Mouse (Mus musculus) thymus, adult 2 months (tissue): ENCODE results near the gene Lmtk2. TPM values are rescaled to one million over a fixed set of nuclear protein-coding genes. Genes with fewer than 3 reads are reported as not detected.
A peak's percentile ranks its signal among the peaks of the same experiment; 100 is the strongest.

Experiments
- DNase-seq: peaks from one replicate; pipeline ENCODE4 v3.0.0; 2021
- H3K27ac ChIP-seq: fragments of 200-500 bp; 2 replicates; pipeline ENCODE4 v1.5.1; 2012; ENCODE audit warnings: low read length, control low read depth; ENCODE audit not compliant: control insufficient read depth, insufficient read depth
- H3K27me3 ChIP-seq: fragments of 200-500 bp; 2 replicates; pipeline ENCODE4 v1.6.1; 2012; ENCODE audit warnings: mild to moderate bottlenecking, low read length, moderate library complexity, mixed read lengths; ENCODE audit not compliant: control insufficient read depth, insufficient read depth
- H3K36me3 ChIP-seq: fragments of 200-500 bp; 2 replicates; pipeline ENCODE4 v1.6.1; 2012; ENCODE audit warnings: mild to moderate bottlenecking, low read length, moderate library complexity; ENCODE audit not compliant: control insufficient read depth, insufficient read depth
- H3K4me1 ChIP-seq: fragments of 200-500 bp; replicated peaks from 2 replicates; pipeline ENCODE4 v1.6.1; 2012; ENCODE audit warnings: low read length; ENCODE audit not compliant: control insufficient read depth, insufficient read depth
- H3K4me3 ChIP-seq: fragments of 200-500 bp; 2 replicates; pipeline ENCODE4 v1.5.1; 2012; ENCODE audit warnings: mild to moderate bottlenecking, low read length, control low read depth, moderate library complexity; ENCODE audit not compliant: control insufficient read depth, insufficient read depth
- CTCF ChIP-seq: fragments of 200-500 bp; IDR thresholded peaks from 2 replicates; pipeline ENCODE4 v1.5.1; 2012; ENCODE audit warnings: mild to moderate bottlenecking, control low read depth, low read length, moderate library complexity, borderline replicate concordance; ENCODE audit not compliant: control insufficient read depth, poor library complexity, insufficient read depth; ENCODE audit errors: extremely low read depth
- POLR2A ChIP-seq: fragments of 200-500 bp; IDR thresholded peaks from 2 replicates; pipeline ENCODE4 v1.6.1; 2012; ENCODE audit warnings: mild to moderate bottlenecking, low read length, control low read depth, moderate library complexity; ENCODE audit not compliant: control insufficient read depth, poor library complexity, insufficient read depth; ENCODE audit errors: extremely low read depth
- WGBS: fragments of 180-500 bp; shearing (Covaris S2); methylation state at CpG from one replicate; pipeline ENCODE4 v1.1.7; 2018; 5-methylcytosine and 5-hydroxymethylcytosine counted together
- polyA plus RNA-seq: library from polyadenylated mRNA; depleted of rRNA; stranded (reverse); fragments of >200 nt; gene quantifications from 2 replicates; pipeline ENCODE4 v1.2.3, GENCODE M21; 2012

Lmtk2 gene
- polyA plus RNA-seq, 1 experiment: 13.3 TPM

GRCm38 (mm10) chr5:144114970-144115627, 14.9 kb downstream of the Lmtk2 start:
- DNase-seq: no peak
- TF ChIP-seq CTCF: no peak
- TF ChIP-seq POLR2A: no peak
- Histone ChIP-seq H3K27me3 (no peaks in the 10 kb centered on the region), H3K36me3 (no peaks in the 10 kb centered on the region), H3K4me3 (no peak overlapping the region), H3K27ac (no peak overlapping the region), H3K4me1 (no peaks in the 10 kb centered on the region)
- 70% methylated on average over 5 of the region's 5 CpGs for WGBS

GRCm38 (mm10) chr5:144115628-144115977, 15.4 kb downstream of the Lmtk2 start:
- Histone ChIP-seq H3K36me3 (no peaks in the 10 kb centered on the region), H3K27ac (no peak overlapping the region), H3K4me1 (no peaks in the 10 kb centered on the region), H3K27me3 (no peaks in the 10 kb centered on the region), H3K4me3 (no peak overlapping the region)
- TF ChIP-seq POLR2A (no peak), CTCF (no peak)
- no peak for DNase-seq
- 95% methylated on average over 2 of the region's 2 CpGs for WGBS

- Histone ChIP-seq H3K4me3 (no peak overlapping the region), H3K36me3 (no peaks in the 10 kb centered on the region), H3K4me1 (no peaks in the 10 kb centered on the region), H3K27ac (no peak overlapping the region), H3K27me3 (no peaks in the 10 kb centered on the region)
- WGBS: 98% methylated on average over 4 of the region's 4 CpGs
- DNase-seq: no peak
- TF ChIP-seq POLR2A (no peak), CTCF (no peak)
Measured at GRCm38 (mm10) chr5:144118271-144118670, 18.0 kb downstream of the Lmtk2 start.

GRCm38 (mm10) chr5:144119286-144119685, 19.1 kb downstream of the Lmtk2 start:
- WGBS: 94% methylated on average over 2 of the region's 2 CpGs
- H3K36me3 ChIP-seq: no peaks in the 10 kb centered on the region
- no peak overlapping the region for H3K4me3 ChIP-seq
- no peaks in the 10 kb centered on the region for H3K27me3 ChIP-seq
- TF ChIP-seq POLR2A (no peak), CTCF (no peak)
- DNase-seq: no peak
- H3K27ac ChIP-seq: no peak overlapping the region
- H3K4me1 ChIP-seq: no peaks in the 10 kb centered on the region

GRCm38 (mm10) chr5:144121489-144121888, 21.3 kb downstream of the Lmtk2 start:
- TF ChIP-seq POLR2A (no peak), CTCF (no peak)
- H3K27me3 ChIP-seq: no peaks in the 10 kb centered on the region

GRCm38 (mm10) chr5:144125979-144126755, 25.9 kb downstream of the Lmtk2 start:
- Histone ChIP-seq H3K4me3 (no peak overlapping the region), H3K27me3 (no peaks in the 10 kb centered on the region), H3K4me1 (peaks cover 8% of the 10 kb centered on the region), H3K36me3 (peaks cover 4% of the 10 kb centered on the region; the same call in 1 of the 2 replicates), H3K27ac (no peak overlapping the region)
- 5% methylated on average over 9 of the region's 9 CpGs for WGBS
- peak; percentile 50 for DNase-seq
- TF ChIP-seq POLR2A (no peak), CTCF (no peak)

More at GRCm38 (mm10) chr5:144121489-144121888, 21.3 kb downstream of the Lmtk2 start:
- DNase-seq: no peak
- Histone ChIP-seq H3K4me3 (no peak overlapping the region), H3K4me1 (peaks cover 8% of the 10 kb centered on the region), H3K36me3 (no peaks in the 10 kb centered on the region), H3K27ac (no peak overlapping the region)
